Mouse (Mus musculus): ENCODE data around the gene Rplp2. TPM values are rescaled to one million over a fixed set of nuclear protein-coding genes. Genes with fewer than 3 reads are reported as not detected.

The Rplp2 gene
- polyA plus RNA-seq, 1 experiment from 2014 or later = 1,415 TPM

DNA sequence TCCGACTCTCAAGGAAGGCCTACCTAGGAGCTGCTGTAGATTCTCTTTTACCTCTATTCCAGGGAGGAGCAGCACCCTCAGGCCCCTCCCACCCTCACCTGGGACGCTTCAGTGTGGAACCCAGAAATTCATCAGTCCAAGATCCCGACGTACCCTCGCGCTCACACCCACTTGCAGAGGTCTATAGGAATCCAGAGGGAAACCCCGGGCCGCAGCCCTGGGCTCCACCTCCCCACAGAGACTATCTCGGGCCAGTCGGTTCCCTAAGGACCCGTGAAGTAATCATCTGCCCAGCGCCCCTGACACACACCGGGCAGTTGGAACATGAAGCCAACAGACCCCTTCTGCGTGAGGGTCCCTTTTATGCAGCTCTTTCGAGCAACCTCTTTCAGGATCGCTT is 33.8 kb upstream of the Rplp2 start:
- no peaks in the 10 kb centered on the region for H3K9me3 ChIP-seq (ENCODE audit: low read depth, low read length)
- peaks cover 29% of the 10 kb centered on the region for H3K36me3 ChIP-seq (ENCODE audit: insufficient read depth)
- peak; percentile 30 for DNase-seq
- WGBS = 2% methylated on average over 16 of the region's 16 CpGs
- H3K27me3 ChIP-seq (ENCODE audit: insufficient read depth, low read length) = no peaks in the 10 kb centered on the region
- peak; percentile 4; the same call in 1 of the 2 replicates for ATAC-seq (ENCODE audit: insufficient read depth)
- peak overlapping the region; percentile 77 for H3K4me3 ChIP-seq (ENCODE audit: low read depth, low read length)
- H3K4me1 ChIP-seq (ENCODE audit: insufficient read depth) = peaks cover 4% of the 10 kb centered on the region; the same call in 1 of the 2 replicates
- H3K9ac ChIP-seq = peak overlapping the region; percentile 81
- H3K4me2 ChIP-seq = peak overlapping the region; percentile 92
- peak overlapping the region; percentile 75 for H3K27ac ChIP-seq (ENCODE audit: low read depth)
- TF ChIP-seq CTCF (IDR thresholded peaks at IDR 0.05; ENCODE audit: low read depth) = no peak

DNA sequence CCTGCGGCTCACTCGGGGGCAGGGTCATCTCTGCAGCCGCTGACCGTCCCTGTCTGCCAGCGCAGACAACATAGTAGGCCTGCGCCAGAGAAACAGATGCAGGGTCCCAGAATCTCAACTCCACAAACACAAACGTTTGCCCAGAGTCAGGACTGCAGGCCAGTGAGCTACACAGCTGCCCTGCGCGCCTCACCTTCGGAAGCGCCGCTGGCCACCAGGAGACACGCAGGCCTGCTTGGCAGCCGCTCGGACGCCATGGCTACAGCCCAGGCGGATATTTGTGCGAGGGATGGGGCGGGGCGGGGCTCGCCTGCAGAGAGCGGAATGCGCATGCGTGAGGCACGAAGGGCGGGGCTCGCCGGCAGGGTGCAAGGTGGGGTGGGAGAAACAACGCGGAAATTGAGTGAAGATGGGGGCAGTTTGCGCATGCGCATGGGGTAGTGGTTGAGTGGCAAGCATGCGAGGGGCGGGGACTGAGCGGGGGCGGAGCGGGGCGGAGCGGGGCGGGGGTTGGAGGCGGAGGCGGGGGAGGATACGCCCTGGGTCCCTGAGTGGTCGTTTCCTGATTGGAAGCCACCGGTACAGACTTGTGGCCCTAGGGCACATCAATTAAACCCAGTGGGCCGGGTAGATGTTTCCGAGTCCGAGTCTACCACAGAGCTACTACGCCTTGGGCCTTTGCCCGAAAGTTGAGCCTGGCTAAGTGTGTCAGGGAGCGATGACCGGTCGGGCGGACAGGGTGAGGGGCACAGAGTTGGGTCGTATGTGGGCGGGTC is 33.2 kb upstream of the Rplp2 start, which contains the start of gene Gatd1:
Gene Gatd1 (minus strand): TSS at position 328 of the 776 bp plus-strand sequence.
- TF ChIP-seq CTCF (IDR thresholded peaks at IDR 0.05; ENCODE audit: low read depth) = peak; percentile 47
- under 1% methylated on average over 51 of the region's 56 CpGs for WGBS
- DNase-seq (peak; percentile 100), ATAC-seq (ENCODE audit: insufficient read depth) (peak; percentile 93)
- Histone ChIP-seq H3K27me3 (ENCODE audit: insufficient read depth, low read length) (no peaks in the 10 kb centered on the region), H3K4me3 (ENCODE audit: low read depth, low read length) (peak within 1 kb of the TSS; percentile 77), H3K9me3 (ENCODE audit: low read depth, low read length) (no peaks in the 10 kb centered on the region), H3K36me3 (ENCODE audit: insufficient read depth) (peaks cover 22% of the 10 kb centered on the region), H3K4me2 (peak within 1 kb of the TSS; percentile 92), H3K9ac (peak within 1 kb of the TSS; percentile 81), H3K27ac (ENCODE audit: low read depth) (peak within 1 kb of the TSS; percentile 75), H3K4me1 (ENCODE audit: insufficient read depth) (peaks cover 4% of the 10 kb centered on the region; the same call in 1 of the 2 replicates)

DNA sequence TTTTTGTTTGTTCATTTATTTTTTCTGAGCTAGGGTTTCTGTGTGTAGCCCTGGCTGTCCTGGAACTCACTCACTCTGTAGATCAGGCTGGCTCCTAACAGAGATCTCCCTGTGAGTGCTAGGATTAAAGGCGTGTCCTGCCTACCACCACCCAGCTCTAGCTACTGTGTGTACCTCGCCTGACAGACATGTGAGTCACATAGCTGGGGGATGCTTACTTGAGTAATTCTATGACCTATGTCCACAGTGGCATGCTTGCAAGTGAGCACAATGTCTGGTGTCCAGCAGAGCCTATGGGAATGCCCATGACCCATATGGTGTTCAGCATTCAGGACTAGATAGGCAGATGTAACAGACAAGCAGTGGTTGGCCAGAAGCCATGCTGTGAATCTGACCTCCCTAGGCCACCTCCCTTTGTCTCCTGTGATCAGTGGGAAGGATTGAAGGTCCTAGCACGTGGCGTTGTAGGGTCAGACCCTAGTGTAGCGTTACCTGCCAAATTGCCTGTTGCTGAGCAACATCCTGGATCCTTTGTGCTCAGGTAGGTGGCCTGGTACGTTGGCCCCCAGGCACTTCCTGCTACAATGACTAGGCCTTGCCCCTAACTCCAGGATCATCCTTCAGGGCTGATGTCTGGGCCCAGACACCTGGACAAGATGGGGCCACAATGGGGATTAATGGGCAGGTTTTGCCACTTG is 30.9 kb upstream of the Rplp2 start:
- no peak overlapping the region for H3K4me2 ChIP-seq
- DNase-seq (no peak), ATAC-seq (ENCODE audit: insufficient read depth) (no peak)
- TF ChIP-seq CTCF (IDR thresholded peaks at IDR 0.05; ENCODE audit: low read depth) = no peak
- H3K4me1 ChIP-seq (ENCODE audit: insufficient read depth) = peaks cover 4% of the 10 kb centered on the region; the same call in 1 of the 2 replicates
- H3K27me3 ChIP-seq (ENCODE audit: insufficient read depth, low read length) = no peaks in the 10 kb centered on the region
- H3K9me3 ChIP-seq (ENCODE audit: low read depth, low read length) = no peaks in the 10 kb centered on the region
- H3K36me3 ChIP-seq (ENCODE audit: insufficient read depth) = 0 out of 2 replicates have a peak, but pooled peaks cover 3% of the 10 kb centered on the region
- no peak overlapping the region for H3K4me3 ChIP-seq (ENCODE audit: low read depth, low read length)
- WGBS = 80% methylated on average over 6 of the region's 6 CpGs
- no peak overlapping the region for H3K9ac ChIP-seq
- no peak overlapping the region for H3K27ac ChIP-seq (ENCODE audit: low read depth)

DNA sequence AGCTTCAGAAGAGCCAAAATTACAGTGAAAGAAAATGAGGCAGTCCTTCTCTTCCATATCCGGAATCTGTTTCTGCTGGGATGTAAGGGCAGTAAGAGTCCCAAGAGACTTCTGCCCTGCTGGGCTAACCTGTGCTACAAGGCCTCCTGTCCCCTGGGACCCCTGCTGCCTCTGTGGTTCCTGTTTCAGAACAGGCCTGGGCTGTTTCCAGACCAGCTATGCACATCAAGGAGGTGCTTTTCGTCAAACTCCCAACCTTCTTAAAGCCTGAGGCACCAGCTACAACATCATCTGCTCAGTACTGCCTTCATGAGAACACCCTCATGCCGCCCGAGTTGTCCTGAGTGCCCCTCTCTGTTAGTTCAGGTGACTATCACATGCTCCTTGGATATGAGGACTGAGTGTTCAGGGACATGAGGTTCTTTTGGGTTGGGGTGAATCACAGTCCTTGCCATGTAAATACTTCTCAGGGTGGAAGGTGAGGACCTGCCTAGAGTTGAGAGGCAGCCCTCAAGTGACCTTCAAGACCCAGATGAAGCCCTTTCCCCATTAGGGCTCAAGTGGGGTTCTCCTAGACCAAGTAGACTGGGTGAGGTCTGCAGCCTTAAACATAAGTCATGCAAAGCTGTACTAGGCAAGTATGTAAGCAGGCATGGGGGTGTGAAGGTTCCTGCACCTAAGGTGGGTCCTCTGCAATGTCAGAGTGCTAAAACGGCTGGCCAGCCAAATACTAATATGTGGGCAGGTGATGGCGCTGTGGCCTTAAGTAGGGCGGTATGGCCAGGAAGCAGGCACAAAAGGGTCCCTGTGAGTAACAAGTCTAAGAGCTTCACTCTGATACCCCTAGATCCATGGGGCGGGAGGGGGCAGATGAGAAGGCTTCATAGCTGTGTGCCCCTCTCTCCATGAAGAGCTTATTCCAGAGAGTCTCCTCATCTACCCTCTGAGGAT is 29.2 kb upstream of the Rplp2 start:
- H3K9ac ChIP-seq = no peak overlapping the region
- TF ChIP-seq CTCF (IDR thresholded peaks at IDR 0.05; ENCODE audit: low read depth) = no peak
- H3K4me3 ChIP-seq (ENCODE audit: low read depth, low read length) = no peak overlapping the region
- H3K27me3 ChIP-seq (ENCODE audit: insufficient read depth, low read length) = no peaks in the 10 kb centered on the region
- no peak overlapping the region for H3K4me2 ChIP-seq
- WGBS = 63% methylated on average over 8 of the region's 8 CpGs
- DNase-seq = no peak
- no peaks in the 10 kb centered on the region for H3K9me3 ChIP-seq (ENCODE audit: low read depth, low read length)
- ATAC-seq (ENCODE audit: insufficient read depth) = no peak
- peaks cover 2% of the 10 kb centered on the region; the same call in 1 of the 2 replicates for H3K4me1 ChIP-seq (ENCODE audit: insufficient read depth)
- H3K27ac ChIP-seq (ENCODE audit: low read depth) = no peak overlapping the region
- no peaks in the 10 kb centered on the region for H3K36me3 ChIP-seq (ENCODE audit: insufficient read depth)

DNA sequence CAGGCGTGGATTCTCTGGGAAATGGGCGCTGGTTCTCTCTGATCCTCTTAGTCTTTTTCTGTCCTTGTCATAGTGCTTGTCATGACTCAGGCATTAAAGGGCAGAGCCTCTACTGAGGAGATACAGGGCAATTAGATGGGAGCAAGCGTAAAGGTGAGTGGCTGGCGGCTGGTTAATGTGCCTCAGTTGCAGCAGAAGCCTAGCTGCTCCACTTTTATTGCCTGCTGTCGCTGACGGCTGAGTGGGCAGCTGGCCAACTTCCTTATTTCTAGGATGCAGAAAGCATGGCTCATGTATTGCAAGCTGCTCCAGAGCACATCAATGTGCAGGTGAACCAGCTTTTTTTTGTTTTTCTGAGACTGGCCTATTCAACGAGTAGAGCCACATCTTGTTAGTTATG is 28.2 kb upstream of the Rplp2 start:
- Histone ChIP-seq H3K27ac (ENCODE audit: low read depth) (no peak overlapping the region), H3K4me3 (ENCODE audit: low read depth, low read length) (no peak overlapping the region), H3K9me3 (ENCODE audit: low read depth, low read length) (no peaks in the 10 kb centered on the region), H3K36me3 (ENCODE audit: insufficient read depth) (no peaks in the 10 kb centered on the region), H3K4me2 (no peak overlapping the region), H3K27me3 (ENCODE audit: insufficient read depth, low read length) (no peaks in the 10 kb centered on the region), H3K9ac (no peak overlapping the region), H3K4me1 (ENCODE audit: insufficient read depth) (no peaks in the 10 kb centered on the region)
- WGBS = 57% methylated on average over 7 of the region's 7 CpGs
- ATAC-seq (ENCODE audit: insufficient read depth) (no peak), DNase-seq (peak; percentile 62)
- TF ChIP-seq CTCF (IDR thresholded peaks at IDR 0.05; ENCODE audit: low read depth) = no peak

DNA sequence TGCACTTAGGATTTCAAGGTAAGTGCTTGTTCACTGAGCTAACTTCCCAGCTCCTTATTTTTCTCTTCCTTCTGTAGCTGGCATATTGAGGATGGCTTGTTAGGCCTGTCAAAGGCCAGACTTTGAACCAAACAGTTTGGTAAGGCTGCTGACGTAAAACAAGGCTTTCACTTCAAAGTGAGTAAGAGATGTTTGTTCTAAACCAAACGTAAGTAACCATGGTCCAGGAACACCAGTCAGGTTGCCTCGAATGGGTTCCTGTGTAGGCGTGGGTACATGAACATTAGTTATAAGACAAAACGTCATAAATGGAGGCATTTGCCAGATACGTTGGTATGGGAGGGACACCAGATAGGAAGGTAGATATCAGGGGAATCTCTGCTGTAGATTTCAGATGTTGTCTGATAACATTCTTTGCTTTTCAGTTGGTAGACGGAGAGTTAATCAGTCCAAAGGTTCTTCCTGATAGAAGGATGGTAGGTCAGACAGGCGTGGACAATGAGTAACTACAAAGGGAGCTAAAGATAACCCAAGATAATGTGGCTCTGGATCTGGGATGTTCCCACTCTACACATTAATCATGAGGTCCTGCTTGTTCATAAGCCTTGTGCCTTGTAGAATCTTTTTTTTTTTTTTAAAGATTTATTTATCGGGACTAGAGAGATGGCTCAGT is 27.0 kb upstream of the Rplp2 start:
- DNase-seq = no peak
- Histone ChIP-seq H3K4me3 (ENCODE audit: low read depth, low read length) (no peak overlapping the region), H3K27ac (ENCODE audit: low read depth) (no peak overlapping the region), H3K4me1 (ENCODE audit: insufficient read depth) (no peaks in the 10 kb centered on the region), H3K9ac (no peak overlapping the region), H3K36me3 (ENCODE audit: insufficient read depth) (no peaks in the 10 kb centered on the region), H3K27me3 (ENCODE audit: insufficient read depth, low read length) (no peaks in the 10 kb centered on the region), H3K9me3 (ENCODE audit: low read depth, low read length) (no peaks in the 10 kb centered on the region), H3K4me2 (no peak overlapping the region)
- TF ChIP-seq CTCF (IDR thresholded peaks at IDR 0.05; ENCODE audit: low read depth) = no peak
- no peak for ATAC-seq (ENCODE audit: insufficient read depth)
- whole genome bisulfite sequencing = 68% methylated on average over 9 of the region's 9 CpGs
